Mouse (Mus musculus) MEL (cell line): Measurements from ENCODE around the gene Tmem178b.

Experiments used
- EP300 ChIP-seq, 2 experiments: IDR thresholded peaks; 2 replicates each; pipeline ENCODE4 v1.6.1; 2011; ENCODE audit warnings: improper control_type of control experiment in 2 of 2, low read length in 2 of 2, low read depth in 1 of 2, mild to moderate bottlenecking in 1 of 2
- RAD21 ChIP-seq: IDR thresholded peaks from 2 replicates; pipeline ENCODE4 v1.6.1; 2011; ENCODE audit warnings: mild to moderate bottlenecking, low read depth, low read length, improper control_type of control experiment
- TBP ChIP-seq: IDR thresholded peaks from 2 replicates; pipeline ENCODE4 v1.8.0; 2011; ENCODE audit warnings: low read depth, low read length, improper control_type of control experiment

DNA sequence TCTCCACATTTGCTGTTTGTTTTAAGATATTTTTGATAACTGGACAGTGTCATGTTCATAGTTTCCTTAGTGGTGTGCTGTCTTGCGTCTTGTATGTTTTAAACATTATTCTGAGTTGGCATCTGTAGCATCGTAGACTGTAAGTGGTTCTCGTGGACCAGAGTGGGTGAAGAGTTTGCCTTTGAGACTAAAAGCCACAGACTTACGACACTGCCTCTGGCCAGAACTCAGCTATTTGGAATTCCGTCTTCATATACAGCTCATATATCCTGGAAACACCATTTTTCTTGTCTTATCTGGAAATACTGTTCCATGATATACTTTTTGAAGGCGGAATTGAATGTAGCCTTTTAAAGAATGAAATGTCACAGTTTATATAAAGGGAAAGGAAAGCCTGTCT, 260.4 kb downstream of the Tmem178b start:
- TF ChIP-seq TBP (no peak), RAD21 (no peak), EP300 (IDR thresholded peaks at IDR 0.05; ENCODE audit: low read depth in 1 of 2, low read length in 2 of 2) (no peak)
